Mouse (Mus musculus): ENCODE data around the gene Dohh.

DNA sequence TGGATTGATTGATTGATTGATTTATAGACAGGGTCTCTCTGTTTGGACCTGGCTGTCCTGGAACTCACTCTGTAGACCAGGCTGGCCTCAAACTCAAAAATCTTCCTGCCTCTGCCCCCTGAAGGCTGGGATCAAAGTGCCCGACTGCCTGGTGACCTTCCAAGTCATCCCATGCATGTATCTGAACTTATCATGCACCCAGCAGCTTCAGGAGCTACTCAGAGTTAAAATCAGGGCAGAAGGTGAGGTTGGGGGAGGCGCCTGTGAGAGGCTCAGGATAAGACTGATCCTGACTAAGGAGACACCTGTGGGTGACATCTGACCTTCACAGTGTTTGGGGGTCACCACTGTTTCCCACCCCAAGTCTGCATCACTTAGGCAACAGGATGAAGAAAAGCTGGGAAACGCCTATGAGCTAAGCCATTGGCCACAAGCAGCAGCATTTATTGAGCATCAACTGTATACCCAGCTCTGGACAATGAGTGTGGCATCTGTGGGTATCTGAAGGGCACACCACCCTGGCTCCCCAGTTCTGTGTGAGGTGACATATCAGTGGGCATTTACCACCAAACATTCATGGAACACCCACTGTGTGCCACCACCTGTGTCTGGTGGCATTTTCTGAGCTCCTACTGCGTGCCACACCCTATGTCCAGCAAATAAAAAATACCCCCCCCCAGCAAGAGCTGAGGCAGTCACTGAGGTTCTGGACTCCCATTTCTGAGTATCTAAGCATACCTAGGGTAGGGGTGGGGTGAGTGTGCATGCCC is 39.4 kb downstream of the Dohh start:
- TF ChIP-seq CTCF (IDR thresholded peaks at IDR 0.05) (no peak), EP300 (IDR thresholded peaks at IDR 0.05) (no peak)
